Mouse (Mus musculus) urinary bladder, postnatal 25 days (tissue): ENCODE results near the gene Clpx.
A peak's percentile ranks its signal among the peaks of the same experiment; 100 is the strongest.
"Not testable (repeated sequence)": the region's sequence is repeated elsewhere in the genome, so short reads cannot be mapped to it uniquely, and the experiment has no call there.

Experiments
- DNase-seq: peaks from one replicate; pipeline ENCODE4 v3.0.0; 2022; ENCODE audit warnings: low spot score

Clpx gene

DNA sequence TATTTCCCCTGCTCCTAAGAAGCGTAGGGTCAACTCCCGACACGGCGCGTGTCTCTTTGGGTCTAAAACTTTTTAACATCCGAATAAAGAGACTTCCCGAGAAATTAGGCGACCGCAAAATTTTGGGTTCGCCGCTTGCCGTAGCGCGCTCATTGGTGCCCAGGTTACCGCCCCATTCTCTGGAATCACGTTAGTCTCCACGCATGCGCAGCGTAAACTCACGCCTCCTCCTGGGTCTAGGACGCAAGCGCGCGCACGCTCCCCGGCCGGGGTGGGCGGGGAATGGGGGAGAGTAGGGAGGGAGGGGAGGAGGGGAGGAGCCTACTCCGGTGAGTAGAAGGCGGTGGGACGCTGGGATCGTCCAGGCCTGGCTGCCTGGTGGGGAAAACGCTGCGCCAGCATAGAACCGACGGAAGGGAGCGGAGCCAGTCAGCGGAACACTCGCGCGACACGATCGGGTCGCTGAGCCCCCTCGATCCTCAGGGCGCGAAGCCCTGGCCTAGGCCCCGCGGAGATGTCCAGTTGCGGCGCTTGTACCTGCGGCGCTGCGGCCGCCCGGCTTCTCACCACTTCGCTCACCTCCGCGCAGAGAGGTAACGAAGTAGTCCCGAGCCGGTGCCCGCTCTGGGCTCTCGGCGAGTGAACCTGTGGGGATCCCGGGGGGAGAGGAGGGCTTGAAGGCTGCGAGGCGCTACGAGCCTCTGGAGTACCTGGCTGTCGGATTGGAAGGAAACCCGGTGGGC is at the start of gene Clpx:
Gene Clpx (plus strand): TSS at position 288 of the 743 bp plus-strand sequence.
- DNase-seq, result peak; percentile 97

GRCm38 (mm10) chr9:65247502-65248376 is 46.3 kb upstream of the Clpx start:
- DNase-seq, result peak; percentile 19

- no peak for DNase-seq
These were observed 45.7 kb upstream of the Clpx start for GRCm38 (mm10) chr9:65248377-65248690.

DNA sequence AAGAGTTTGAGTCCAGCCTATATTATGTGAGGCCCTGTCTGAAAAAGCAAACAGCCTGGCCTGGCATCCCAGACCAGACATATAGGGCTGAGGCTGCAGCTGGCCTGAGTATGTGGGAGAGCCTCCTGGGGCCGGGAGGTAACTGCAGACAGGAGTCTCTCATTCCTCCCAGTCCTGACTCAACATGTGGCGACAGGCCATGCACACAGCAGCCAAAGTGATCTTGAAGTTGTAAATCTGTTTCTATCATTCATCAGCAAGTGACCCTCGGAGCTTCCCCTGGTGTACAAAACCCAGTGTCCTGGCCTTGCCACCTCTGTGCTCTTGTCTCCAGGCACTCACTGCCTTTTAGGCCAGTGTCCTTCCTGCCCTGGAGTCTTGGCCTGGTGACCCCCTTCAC is 42.0 kb upstream of the Clpx start:
- DNase-seq, result no peak

GRCm38 (mm10) chr9:65255906-65256600 is 38.0 kb upstream of the Clpx start:
- no peak for DNase-seq

- no peak for DNase-seq
These were observed 36.7 kb upstream of the Clpx start for GRCm38 (mm10) chr9:65257218-65257910.

- DNase-seq, result no peak
These were observed 34.7 kb upstream of the Clpx start for GRCm38 (mm10) chr9:65259366-65259765.

- DNase-seq, result no peak
These were observed 32.3 kb upstream of the Clpx start for GRCm38 (mm10) chr9:65261591-65262230.

DNA sequence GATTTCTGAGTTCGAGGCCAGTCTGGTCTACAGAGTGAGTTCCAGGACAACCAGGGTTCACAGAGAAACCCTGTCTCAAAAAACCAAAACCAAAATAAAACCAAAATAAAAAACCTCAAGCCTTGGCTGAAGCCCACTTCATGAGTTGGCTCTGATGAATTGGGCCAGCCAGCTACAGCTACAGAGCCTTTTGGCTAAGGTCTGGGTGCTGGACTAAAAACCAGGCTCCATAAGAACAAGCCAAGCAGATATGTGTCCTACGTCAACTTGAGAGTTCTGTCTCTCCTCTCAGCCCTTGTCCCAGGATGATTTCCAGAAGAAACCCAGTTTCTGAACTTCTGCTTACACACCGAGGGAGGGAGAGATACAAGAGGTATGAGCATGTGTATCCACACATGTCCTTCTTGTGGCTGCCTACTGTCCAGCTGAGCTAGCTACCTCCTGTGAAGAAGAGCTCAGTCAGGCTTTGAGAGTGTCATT is 31.4 kb upstream of the Clpx start:
- DNase-seq, result no peak

DNA sequence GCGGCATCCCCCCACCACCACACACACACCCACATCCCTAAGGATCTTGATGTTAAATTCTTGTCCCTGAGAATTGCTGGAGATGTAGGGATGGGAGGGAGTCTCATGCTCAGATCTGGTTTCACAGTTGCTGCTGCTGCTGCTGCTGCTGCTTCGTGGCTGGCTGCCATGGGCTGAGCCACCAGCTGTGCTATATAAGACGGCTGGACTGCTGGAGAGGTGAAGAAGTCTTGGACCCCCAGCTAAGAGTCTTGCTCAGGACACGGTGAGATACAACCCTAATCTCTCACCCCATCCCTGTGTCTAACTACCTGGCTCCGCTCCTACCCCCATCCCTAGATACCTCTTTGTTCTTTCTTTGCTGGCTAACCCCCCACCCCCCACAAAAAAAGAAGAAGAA is 29.1 kb upstream of the Clpx start, which contains the start of gene Cilp:
Gene Cilp (plus strand): TSS at position 222 of the 400 bp plus-strand sequence.
- DNase-seq, result no peak

DNA sequence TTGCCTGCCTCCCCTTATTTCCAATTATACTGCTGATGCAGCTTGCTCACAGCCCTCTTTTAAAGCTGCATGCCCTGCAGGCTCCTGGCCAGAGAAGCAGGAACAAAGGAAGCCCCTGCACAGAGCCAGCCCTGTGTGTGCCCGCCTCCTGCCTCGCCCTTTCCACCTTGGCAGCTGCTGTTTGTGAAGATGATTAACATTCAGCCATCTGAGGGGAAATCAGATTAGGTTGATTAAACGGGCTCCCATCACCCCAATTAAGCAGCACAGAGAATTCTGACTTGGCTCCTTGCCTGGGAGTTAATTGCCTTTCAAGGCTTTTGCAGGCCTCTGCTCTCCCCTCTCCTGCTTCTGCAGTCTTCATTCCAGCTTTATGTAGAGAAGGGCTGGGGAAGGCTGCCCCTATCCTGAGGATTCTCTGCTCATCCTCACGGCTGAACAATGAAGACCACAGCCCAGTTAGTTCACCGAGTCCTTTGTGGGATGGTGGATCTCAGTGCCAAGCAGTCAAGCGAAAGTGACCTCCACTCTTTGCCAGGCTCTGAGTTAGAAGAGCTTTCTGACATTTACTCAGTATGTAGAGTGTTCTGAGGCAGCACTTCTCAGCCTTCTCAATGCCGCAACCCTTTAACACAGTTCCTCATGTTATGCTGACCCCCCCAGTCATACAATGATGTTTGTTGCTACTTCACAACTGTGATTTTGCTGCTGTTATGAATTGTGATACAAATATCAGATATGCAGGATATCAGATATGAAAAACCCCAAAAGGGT is 26.1 kb upstream of the Clpx start:
- no peak for DNase-seq

GRCm38 (mm10) chr9:65273048-65273809 is 20.8 kb upstream of the Clpx start:
- DNase-seq, result no peak

DNA sequence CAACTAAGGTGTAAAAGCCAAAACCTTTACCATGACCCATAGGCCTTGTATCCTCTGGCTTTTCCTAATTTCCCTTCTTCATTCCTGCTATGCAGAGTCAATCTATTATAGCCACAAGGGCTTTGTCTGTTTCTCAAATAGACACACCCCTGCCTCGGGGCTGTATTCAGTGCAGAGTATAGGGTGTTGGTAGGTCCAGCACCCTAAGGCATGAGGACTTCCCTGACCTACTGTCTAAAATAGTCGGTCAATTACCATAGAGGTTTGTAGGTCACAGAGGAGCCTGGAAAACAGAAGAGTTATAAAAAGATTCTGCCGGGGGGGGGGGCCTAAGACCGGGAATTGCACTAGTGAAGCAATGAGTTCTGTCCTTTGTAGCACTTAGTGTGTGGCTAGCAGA is 20.2 kb upstream of the Clpx start:
- DNase-seq, result no peak

GRCm38 (mm10) chr9:65274851-65275250 is 19.2 kb upstream of the Clpx start:
- DNase-seq, result not testable (repeated sequence)

- DNase-seq, result no peak
These were observed 18.1 kb upstream of the Clpx start for GRCm38 (mm10) chr9:65275810-65276530.

DNA sequence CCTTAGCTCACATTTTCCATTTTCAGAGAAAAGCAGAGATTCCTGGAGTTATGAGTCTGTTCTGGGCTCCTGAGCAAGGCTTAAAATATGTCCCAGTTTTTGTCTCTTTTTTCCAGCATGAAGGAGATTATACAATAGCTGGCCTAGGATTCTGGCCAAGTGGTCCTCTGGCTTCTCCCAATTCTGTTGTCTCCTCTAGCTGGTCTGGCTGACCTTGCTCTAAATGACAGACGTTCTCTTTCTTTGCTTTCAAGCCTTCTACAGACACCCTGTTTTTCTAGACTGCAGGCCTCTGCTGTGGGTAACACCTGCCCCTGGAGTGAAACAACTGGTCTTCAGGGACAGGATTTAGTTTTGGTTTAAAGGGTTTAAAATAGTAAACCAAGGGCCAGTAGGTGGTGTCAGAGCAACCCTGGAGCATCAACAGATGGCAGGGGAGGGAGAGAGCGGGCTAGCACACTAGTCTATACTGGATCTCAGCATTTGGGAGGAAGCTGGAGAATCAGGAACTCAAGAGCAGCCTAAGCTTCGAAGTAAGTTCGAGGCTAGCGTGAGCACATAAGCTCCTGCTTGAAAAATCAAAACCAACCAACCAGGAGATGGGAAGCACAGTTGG is 12.4 kb upstream of the Clpx start:
- DNase-seq, result no peak

- DNase-seq, result no peak
These were observed 10.8 kb upstream of the Clpx start for GRCm38 (mm10) chr9:65283301-65283700.

- DNase-seq, result not testable (repeated sequence)
These were observed 5.8 kb upstream of the Clpx start for GRCm38 (mm10) chr9:65288252-65288651.

GRCm38 (mm10) chr9:65289988-65290387 is 4.1 kb upstream of the Clpx start:
- no peak for DNase-seq
